Mouse (Mus musculus) intestine, postnatal 0 days (tissue): ENCODE measurements around the gene Rtl6. TPM values are rescaled to one million over a fixed set of nuclear protein-coding genes. Genes with fewer than 3 reads are reported as not detected.

Experiments used
- ATAC-seq: fragments of 200-750 bp; cut with Nextera tagmentation; 2 replicates; pipeline ENCODE4 v1.8.0; 2017; ENCODE audit warnings: mild to moderate bottlenecking, moderate TSS enrichment, moderate library complexity
- H3K27ac ChIP-seq: fragments of 300-500 bp; sonication (generic); 2 replicates; pipeline ENCODE4 v1.5.1; 2014; ENCODE audit warnings: mild to moderate bottlenecking, low read depth, low read length, moderate library complexity
- H3K27me3 ChIP-seq: fragments of 300-500 bp; sonication (generic); replicated peaks from 2 replicates; pipeline ENCODE4 v1.6.1; 2014; ENCODE audit warnings: low read length, mixed read lengths; ENCODE audit not compliant: control insufficient read depth, insufficient read depth
- H3K36me3 ChIP-seq: fragments of 300-500 bp; sonication (generic); 2 replicates; pipeline ENCODE4 v1.6.1; 2014; ENCODE audit warnings: mild to moderate bottlenecking, moderate library complexity; ENCODE audit not compliant: control insufficient read depth, insufficient read depth
- H3K4me1 ChIP-seq: fragments of 300-500 bp; sonication (generic); replicated peaks from 2 replicates; pipeline ENCODE4 v1.6.1; 2014; ENCODE audit warnings: antibody characterized with exemption, low read length, mixed read lengths; ENCODE audit not compliant: control insufficient read depth, insufficient read depth
- H3K4me2 ChIP-seq: fragments of 300-500 bp; sonication (generic); replicated peaks from 2 replicates; pipeline ENCODE4 v1.6.1; 2014; ENCODE audit warnings: low read depth, mild to moderate bottlenecking, moderate library complexity
- H3K4me3 ChIP-seq: fragments of 300-500 bp; sonication (generic); 2 replicates; pipeline ENCODE4 v1.5.1; 2014; ENCODE audit warnings: low read depth, low read length
- H3K9ac ChIP-seq: fragments of 300-500 bp; sonication (generic); 2 replicates; pipeline ENCODE4 v1.6.1; 2014; ENCODE audit warnings: mild to moderate bottlenecking, low read depth, low read length
- H3K9me3 ChIP-seq: fragments of 300-500 bp; sonication (generic); 2 replicates; pipeline ENCODE4 v1.6.1; 2016; ENCODE audit warnings: mixed run types; ENCODE audit not compliant: control insufficient read depth
- CTCF ChIP-seq: sonication (generic); IDR thresholded peaks from 2 replicates; pipeline ENCODE4 v1.5.1; 2016; ENCODE audit warnings: low read depth, mild to moderate bottlenecking, control low read depth, antibody characterized with exemption, moderate library complexity
- WGBS: fragments of 180-500 bp; shearing (Covaris S2); extraction: QIAGEN DNeasy Blood & Tissue Kit; methylation state at CpG from one replicate; pipeline ENCODE4 v1.1.7; 2014; 5-methylcytosine and 5-hydroxymethylcytosine counted together
- polyA plus RNA-seq: library from polyadenylated mRNA; unstranded; fragments of >200 nt; fragmentation: Nextera tagmentation; extraction: Ambion mirVana; gene quantifications from 2 replicates; pipeline ENCODE4 v1.2.1, GENCODE M21; 2015

Rtl6 gene
- polyA plus RNA-seq, 1 experiment from 2014 or later: 3.7 TPM

DNA sequence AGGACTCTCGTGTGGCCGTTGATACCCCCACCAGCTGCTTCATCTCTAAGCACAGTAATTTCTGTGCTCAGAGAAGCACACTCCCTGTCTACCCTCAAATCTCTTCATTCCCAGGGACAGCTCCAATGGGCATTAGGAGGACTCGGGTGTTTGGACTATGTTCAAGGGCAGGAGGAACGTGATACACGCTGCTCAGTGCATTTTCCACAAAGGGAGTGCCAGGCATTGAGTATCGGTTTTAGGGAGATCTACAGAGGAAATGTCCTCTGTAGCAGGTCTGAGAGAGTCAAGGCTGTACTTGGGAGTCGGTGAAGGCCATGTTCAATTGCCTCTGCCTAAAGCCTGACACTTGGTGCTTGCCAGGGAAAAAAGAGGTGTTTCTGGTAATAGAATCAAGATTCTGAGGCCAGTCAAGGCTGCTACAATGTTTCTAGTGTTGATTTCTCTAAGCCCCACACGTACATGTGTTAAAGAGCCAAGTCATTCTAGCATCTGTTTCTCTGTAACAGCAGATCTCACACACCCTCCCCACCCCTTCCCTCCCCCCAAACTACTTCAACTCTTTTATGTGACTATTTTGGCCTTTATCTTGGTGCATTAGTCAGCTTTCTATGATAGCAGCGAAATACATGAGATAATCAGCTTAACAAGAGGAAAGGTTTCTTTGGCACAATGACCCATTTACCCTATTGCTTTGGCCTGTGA is 37.8 kb upstream of the Rtl6 start:
- Histone ChIP-seq H3K36me3 (no peaks in the 10 kb centered on the region), H3K4me2 (no peak overlapping the region), H3K27me3 (no peaks in the 10 kb centered on the region), H3K9me3 (no peaks in the 10 kb centered on the region), H3K4me1 (no peaks in the 10 kb centered on the region), H3K9ac (no peak overlapping the region), H3K4me3 (no peak overlapping the region), H3K27ac (no peak overlapping the region)
- 62% methylated on average over 9 of the region's 9 CpGs for WGBS
- TF ChIP-seq CTCF: no peak
- ATAC-seq: no peak

DNA sequence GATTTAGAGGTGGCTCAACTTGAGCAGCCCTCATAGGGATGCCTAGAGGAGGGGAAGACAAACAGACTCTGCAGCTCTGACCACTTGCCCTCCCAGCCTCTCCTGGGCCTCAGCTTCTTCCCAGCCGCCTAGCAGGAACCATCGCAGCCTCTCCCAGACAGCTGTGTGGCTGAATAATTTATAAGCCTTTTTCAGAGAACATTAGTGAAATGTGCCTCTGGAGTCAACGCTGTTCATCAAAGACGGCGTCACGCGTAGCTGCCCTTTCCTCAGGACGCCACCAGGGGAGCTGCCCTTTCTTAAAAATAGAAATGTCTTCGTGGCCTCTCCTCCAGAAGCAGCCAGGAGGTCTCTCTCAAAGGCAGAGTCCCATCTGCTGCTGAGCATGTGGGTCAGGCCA is 35.9 kb upstream of the Rtl6 start:
- TF ChIP-seq CTCF: peak; percentile 47
- Histone ChIP-seq H3K4me2 (no peak overlapping the region), H3K27me3 (no peaks in the 10 kb centered on the region), H3K4me3 (no peak overlapping the region), H3K9me3 (no peaks in the 10 kb centered on the region), H3K27ac (no peak overlapping the region), H3K36me3 (no peaks in the 10 kb centered on the region), H3K9ac (no peak overlapping the region), H3K4me1 (no peaks in the 10 kb centered on the region)
- ATAC-seq: no peak
- 59% methylated on average over 9 of the region's 9 CpGs for WGBS

DNA sequence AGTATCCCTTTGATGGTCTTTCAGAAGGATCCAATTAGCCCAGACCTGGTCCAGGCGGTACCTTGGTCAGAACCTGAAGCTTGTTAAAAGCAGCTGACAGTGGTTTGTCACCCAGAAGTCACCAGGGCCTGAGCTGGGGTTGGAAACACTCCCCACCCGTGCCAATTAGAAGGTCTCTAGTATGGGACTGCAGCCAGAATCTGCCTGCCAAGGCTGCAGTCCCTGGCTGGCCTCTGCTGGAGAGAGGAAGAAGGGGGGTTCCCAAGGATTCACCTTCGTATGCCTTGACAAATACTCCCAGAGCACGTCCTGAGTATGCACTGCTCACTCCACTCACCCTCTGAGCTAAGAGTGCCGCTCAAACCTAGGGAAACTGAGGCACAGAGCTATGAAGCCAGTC is 34.6 kb upstream of the Rtl6 start:
- Histone ChIP-seq H3K36me3 (no peaks in the 10 kb centered on the region), H3K4me1 (no peaks in the 10 kb centered on the region), H3K9ac (no peak overlapping the region), H3K4me3 (no peak overlapping the region), H3K4me2 (no peak overlapping the region), H3K9me3 (no peaks in the 10 kb centered on the region), H3K27ac (no peak overlapping the region), H3K27me3 (no peaks in the 10 kb centered on the region)
- 0 out of 2 replicates have a peak, but pooled peaks have one; percentile 1 for TF ChIP-seq CTCF
- ATAC-seq: no peak
- WGBS: 80% methylated on average over 5 of the region's 5 CpGs

DNA sequence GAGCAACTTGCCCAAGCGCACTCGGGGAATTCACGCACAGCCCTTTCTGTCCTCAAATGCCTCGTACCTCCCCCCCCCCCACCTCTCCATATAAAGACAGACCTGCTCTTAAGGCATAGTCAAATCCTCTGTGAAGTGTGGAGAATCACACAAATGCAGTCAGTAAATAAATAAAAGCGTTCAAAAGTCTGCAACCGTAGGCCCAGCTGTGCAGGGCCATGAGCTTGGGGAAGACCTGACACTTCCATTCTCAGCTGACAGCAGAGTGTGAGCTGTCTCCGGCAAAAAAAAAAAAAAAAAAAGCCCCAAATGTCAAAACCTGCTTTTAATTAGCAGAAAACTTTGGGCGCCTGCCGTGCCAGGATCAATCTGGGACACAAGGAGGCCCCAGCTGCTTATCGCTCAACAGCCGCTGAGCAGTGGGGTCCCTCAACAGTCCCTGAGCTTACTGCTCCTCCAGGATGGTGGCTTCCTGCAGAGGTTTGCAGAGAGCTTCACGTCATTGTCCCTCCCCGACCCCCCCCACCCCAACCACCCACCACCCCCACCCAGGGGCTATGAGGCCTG is 34.0 kb upstream of the Rtl6 start:
- no peaks in the 10 kb centered on the region for H3K27me3 ChIP-seq
- H3K4me1 ChIP-seq: no peaks in the 10 kb centered on the region
- no peak overlapping the region for H3K4me2 ChIP-seq
- no peak for TF ChIP-seq CTCF
- ATAC-seq: no peak
- 64% methylated on average over 13 of the region's 13 CpGs for WGBS
- H3K9ac ChIP-seq: no peak overlapping the region
- no peaks in the 10 kb centered on the region for H3K36me3 ChIP-seq
- H3K27ac ChIP-seq: no peak overlapping the region
- no peaks in the 10 kb centered on the region for H3K9me3 ChIP-seq
- H3K4me3 ChIP-seq: no peak overlapping the region

DNA sequence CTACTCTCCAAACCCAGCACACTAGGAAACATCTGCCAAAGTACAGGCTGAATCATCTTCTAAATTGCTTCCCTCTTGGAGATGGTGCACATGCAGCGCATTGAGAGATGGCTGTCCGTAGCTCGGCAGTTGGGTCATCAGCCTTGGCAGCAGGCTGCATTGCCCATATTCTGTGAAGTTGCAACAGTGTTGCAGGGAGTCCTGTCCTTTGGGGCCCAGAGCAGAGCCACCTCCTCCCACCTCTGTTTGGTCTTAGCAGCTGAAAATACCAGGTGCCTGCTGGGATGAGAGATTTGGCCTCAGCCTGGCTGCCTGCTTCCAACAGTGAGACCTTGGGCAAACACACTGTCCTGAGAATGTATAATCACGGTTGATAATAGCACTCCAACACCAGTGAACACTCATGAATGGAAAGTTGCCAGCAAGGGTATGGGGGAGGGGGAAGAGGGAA is 30.8 kb upstream of the Rtl6 start:
- Histone ChIP-seq H3K4me1 (no peaks in the 10 kb centered on the region), H3K9me3 (no peaks in the 10 kb centered on the region), H3K36me3 (no peaks in the 10 kb centered on the region), H3K27ac (no peak overlapping the region), H3K9ac (no peak overlapping the region), H3K4me3 (no peak overlapping the region), H3K4me2 (no peak overlapping the region), H3K27me3 (no peaks in the 10 kb centered on the region)
- 52% methylated on average over 4 of the region's 4 CpGs for WGBS
- no peak for ATAC-seq
- no peak for TF ChIP-seq CTCF

DNA sequence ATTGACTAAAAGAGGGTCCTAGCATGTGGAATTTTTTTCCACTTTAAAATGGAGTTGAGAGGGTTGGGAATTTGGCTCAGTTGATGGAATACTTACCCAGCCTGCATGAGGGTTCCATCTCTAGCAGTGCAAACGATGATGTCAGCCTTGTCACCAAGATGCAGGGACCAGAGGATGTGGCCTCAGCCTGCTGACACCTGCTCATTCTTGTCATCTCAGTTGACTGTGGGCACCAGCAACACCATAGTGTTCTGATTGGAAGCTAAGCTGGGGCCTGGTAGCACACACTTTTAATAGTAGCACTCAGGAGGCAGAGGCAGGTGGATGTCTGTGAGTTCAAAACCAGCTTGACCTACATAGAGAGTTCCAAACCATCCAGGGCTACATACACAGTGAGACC is 21.0 kb upstream of the Rtl6 start:
- H3K27ac ChIP-seq: no peak overlapping the region
- no peak overlapping the region for H3K9ac ChIP-seq
- no peak overlapping the region for H3K4me2 ChIP-seq
- no peaks in the 10 kb centered on the region for H3K4me1 ChIP-seq
- no peaks in the 10 kb centered on the region for H3K9me3 ChIP-seq
- ATAC-seq: no peak
- no peak for TF ChIP-seq CTCF
- no peak overlapping the region for H3K4me3 ChIP-seq
- WGBS: 85% methylated on average over 1 of the region's 1 CpGs
- H3K36me3 ChIP-seq: no peaks in the 10 kb centered on the region
- no peaks in the 10 kb centered on the region for H3K27me3 ChIP-seq
